Mouse (Mus musculus): Measurements from ENCODE around the gene Map2. TPM values are rescaled to one million over a fixed set of nuclear protein-coding genes. Genes with fewer than 3 reads are reported as not detected.

Gene Map2
- polyA plus RNA-seq, 1 experiment from 2014 or later, result 515 TPM

DNA sequence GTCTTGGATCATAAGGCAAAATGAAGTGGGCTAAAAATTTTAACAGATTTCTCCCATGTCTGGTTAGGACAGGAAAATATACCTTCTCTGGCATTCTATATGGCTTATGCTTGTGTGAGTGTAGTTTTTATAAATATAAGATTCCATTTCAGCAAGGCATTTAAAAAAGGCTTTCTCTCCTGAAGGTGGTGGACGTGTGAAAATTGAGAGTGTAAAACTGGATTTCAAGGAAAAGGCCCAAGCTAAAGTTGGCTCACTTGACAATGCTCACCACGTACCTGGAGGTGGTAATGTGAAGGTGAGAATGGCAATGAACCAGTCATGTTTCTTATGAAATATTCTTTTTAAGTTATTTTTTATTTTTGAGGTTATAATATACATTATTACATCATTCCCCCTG, 263.0 kb downstream of the Map2 start:
- Histone ChIP-seq H3K9me3 (ENCODE audit: control insufficient read depth, low read length) (no peaks in the 10 kb centered on the region), H3K27me3 (replicated peaks; ENCODE audit: control insufficient read depth, insufficient read depth, low read length) (no peaks in the 10 kb centered on the region), H3K9ac (replicated peaks; ENCODE audit: low read depth, low read length) (no peak overlapping the region), H3K4me2 (ENCODE audit: low read length) (no peak overlapping the region), H3K4me1 (replicated peaks; ENCODE audit: control insufficient read depth, insufficient read depth, low read length) (no peaks in the 10 kb centered on the region), H3K27ac (ENCODE audit: low read length) (no peak overlapping the region), H3K36me3 (ENCODE audit: control insufficient read depth, insufficient read depth) (peaks cover 46% of the 10 kb centered on the region), H3K4me3 (replicated peaks; ENCODE audit: low read length) (no peak overlapping the region)
- ATAC-seq, result no peak
- WGBS, result 80% methylated on average over 2 of the region's 2 CpGs

DNA sequence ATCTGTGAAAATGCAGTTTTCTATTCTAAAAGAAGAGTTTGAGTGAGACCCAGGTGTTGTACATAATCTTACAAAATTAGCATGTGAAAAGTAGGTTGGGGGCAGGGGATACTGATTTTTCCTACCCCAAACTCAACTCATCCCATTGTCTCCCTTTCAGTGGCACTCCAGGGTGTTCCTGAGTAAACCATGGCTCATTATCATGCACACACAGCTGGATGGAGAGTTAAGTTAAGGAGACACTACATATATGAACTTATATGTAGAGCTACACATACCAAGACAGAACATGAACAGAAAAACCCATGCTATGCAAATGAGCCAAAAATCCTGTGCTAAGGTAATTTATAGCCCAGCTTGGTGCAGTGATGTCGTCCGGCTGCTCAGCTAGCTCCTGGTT, 267.8 kb downstream of the Map2 start:
- no peaks in the 10 kb centered on the region for H3K4me1 ChIP-seq (replicated peaks; ENCODE audit: control insufficient read depth, insufficient read depth, low read length)
- no peak overlapping the region for H3K4me3 ChIP-seq (replicated peaks; ENCODE audit: low read length)
- H3K9me3 ChIP-seq (ENCODE audit: control insufficient read depth, low read length), result no peaks in the 10 kb centered on the region
- no peak overlapping the region for H3K9ac ChIP-seq (replicated peaks; ENCODE audit: low read depth, low read length)
- no peak for ATAC-seq
- 71% methylated on average over 2 of the region's 2 CpGs for WGBS
- H3K27ac ChIP-seq (ENCODE audit: low read length), result no peak overlapping the region
- peaks cover 34% of the 10 kb centered on the region for H3K36me3 ChIP-seq (ENCODE audit: control insufficient read depth, insufficient read depth)
- no peak overlapping the region for H3K4me2 ChIP-seq (ENCODE audit: low read length)
- H3K27me3 ChIP-seq (replicated peaks; ENCODE audit: control insufficient read depth, insufficient read depth, low read length), result no peaks in the 10 kb centered on the region

DNA sequence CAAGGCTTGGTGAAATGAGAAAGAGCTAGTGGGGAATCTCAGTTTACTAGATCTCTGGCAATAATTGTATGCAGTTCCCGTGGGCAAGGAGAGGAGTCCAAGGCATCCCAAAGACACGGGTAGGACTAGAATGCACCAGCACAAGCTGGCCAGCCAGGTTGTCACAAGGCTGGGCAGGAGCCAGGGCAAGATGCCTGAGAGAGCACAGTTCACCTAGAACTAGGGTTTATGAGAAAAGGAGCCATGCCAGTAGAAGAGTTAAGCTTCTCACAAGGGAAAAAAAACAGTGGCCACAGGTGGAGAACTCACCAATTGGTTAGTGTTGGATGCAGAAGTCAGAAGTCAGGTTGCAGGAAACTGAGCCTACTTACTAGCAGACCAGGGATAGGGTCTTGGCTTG, 274.4 kb downstream of the Map2 start:
- Histone ChIP-seq H3K27ac (ENCODE audit: low read length) (no peak overlapping the region), H3K27me3 (replicated peaks; ENCODE audit: control insufficient read depth, insufficient read depth, low read length) (no peaks in the 10 kb centered on the region), H3K4me2 (ENCODE audit: low read length) (no peak overlapping the region), H3K4me3 (replicated peaks; ENCODE audit: low read length) (no peak overlapping the region), H3K36me3 (ENCODE audit: control insufficient read depth, insufficient read depth) (no peaks in the 10 kb centered on the region), H3K9me3 (ENCODE audit: control insufficient read depth, low read length) (no peaks in the 10 kb centered on the region), H3K4me1 (replicated peaks; ENCODE audit: control insufficient read depth, insufficient read depth, low read length) (no peaks in the 10 kb centered on the region), H3K9ac (replicated peaks; ENCODE audit: low read depth, low read length) (no peak overlapping the region)
- ATAC-seq, result no peak
- WGBS, result 68% methylated on average over 2 of the region's 2 CpGs

DNA sequence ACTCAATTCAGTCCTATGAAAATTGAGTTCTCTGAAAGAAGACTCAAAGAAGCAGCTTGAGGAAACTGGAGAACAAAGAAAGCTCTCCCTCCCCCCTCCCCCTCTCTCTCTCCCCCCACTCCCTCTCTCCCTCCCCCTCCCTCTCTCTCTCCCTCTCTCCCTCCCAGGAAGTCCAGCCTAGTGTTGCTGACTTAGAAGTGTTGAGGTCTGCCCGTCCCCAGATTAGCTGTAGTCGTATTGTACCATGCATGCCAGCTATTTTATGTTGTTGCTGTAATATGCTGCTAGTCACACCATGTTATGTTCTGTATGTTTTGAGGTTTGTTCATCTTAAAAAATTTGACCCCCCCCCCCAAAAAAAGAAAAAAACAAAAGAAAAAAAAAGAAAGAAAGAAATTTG, 281.5 kb downstream of the Map2 start:
- Histone ChIP-seq H3K27ac (ENCODE audit: low read length) (no peak overlapping the region), H3K4me1 (replicated peaks; ENCODE audit: control insufficient read depth, insufficient read depth, low read length) (no peaks in the 10 kb centered on the region), H3K36me3 (ENCODE audit: control insufficient read depth, insufficient read depth) (no peaks in the 10 kb centered on the region), H3K9ac (replicated peaks; ENCODE audit: low read depth, low read length) (no peak overlapping the region), H3K27me3 (replicated peaks; ENCODE audit: control insufficient read depth, insufficient read depth, low read length) (no peaks in the 10 kb centered on the region), H3K4me2 (ENCODE audit: low read length) (no peak overlapping the region), H3K4me3 (replicated peaks; ENCODE audit: low read length) (no peak overlapping the region), H3K9me3 (ENCODE audit: control insufficient read depth, low read length) (peaks cover 3% of the 10 kb centered on the region; the same call in 1 of the 2 replicates)
- ATAC-seq, result no peak
- 30% methylated on average over 2 of the region's 2 CpGs for WGBS

DNA sequence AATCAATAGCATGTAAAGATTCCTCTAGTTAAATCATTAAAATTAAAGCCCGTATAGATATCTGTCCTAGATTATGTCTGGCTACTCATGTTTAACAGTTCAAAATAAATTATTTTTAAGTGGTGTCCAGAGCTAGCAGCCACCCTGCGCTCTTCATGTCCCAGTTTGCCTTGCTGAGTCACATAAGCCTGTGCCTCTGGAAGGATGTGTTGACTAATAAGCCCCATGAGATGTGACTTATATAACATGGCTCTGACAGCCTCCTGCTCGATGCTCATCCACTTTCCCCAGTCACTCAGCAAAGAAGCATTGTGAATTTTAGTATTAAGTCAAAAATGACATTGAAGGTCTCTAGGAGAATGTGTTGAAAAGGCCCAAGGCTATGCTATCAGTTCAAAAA, 282.7 kb downstream of the Map2 start:
- Histone ChIP-seq H3K4me3 (replicated peaks; ENCODE audit: low read length) (no peak overlapping the region), H3K9ac (replicated peaks; ENCODE audit: low read depth, low read length) (no peak overlapping the region), H3K4me1 (replicated peaks; ENCODE audit: control insufficient read depth, insufficient read depth, low read length) (no peaks in the 10 kb centered on the region), H3K36me3 (ENCODE audit: control insufficient read depth, insufficient read depth) (no peaks in the 10 kb centered on the region), H3K9me3 (ENCODE audit: control insufficient read depth, low read length) (peaks cover 3% of the 10 kb centered on the region; the same call in 1 of the 2 replicates), H3K27ac (ENCODE audit: low read length) (no peak overlapping the region), H3K4me2 (ENCODE audit: low read length) (no peak overlapping the region), H3K27me3 (replicated peaks; ENCODE audit: control insufficient read depth, insufficient read depth, low read length) (no peaks in the 10 kb centered on the region)
- ATAC-seq, result no peak
- 79% methylated on average over 3 of the region's 3 CpGs for WGBS

DNA sequence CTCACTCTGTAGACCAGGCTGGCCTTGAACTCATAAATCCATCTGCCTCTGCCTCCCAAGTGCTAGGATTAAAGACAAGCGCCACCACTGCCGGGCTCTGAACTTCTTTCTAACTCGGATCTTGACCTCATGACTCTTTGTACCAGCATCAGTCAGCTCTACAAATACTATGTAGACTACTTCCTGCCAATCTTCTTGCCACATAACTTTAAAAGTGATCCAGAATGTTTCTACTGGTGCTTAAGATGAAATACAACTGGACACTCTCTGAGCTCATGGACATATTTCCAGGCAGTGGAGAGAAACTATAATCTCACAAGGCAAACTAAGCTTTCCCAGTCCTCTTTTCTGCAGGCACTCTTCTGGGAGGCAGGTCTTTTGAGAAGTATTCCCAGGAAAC, 284.3 kb downstream of the Map2 start:
- no peak for ATAC-seq
- H3K4me3 ChIP-seq (replicated peaks; ENCODE audit: low read length), result no peak overlapping the region
- no peaks in the 10 kb centered on the region for H3K27me3 ChIP-seq (replicated peaks; ENCODE audit: control insufficient read depth, insufficient read depth, low read length)
- 78% methylated on average over 3 of the region's 3 CpGs for WGBS
- no peaks in the 10 kb centered on the region for H3K4me1 ChIP-seq (replicated peaks; ENCODE audit: control insufficient read depth, insufficient read depth, low read length)
- no peak overlapping the region for H3K4me2 ChIP-seq (ENCODE audit: low read length)
- no peaks in the 10 kb centered on the region for H3K36me3 ChIP-seq (ENCODE audit: control insufficient read depth, insufficient read depth)
- H3K27ac ChIP-seq (ENCODE audit: low read length), result no peak overlapping the region
- no peak overlapping the region for H3K9ac ChIP-seq (replicated peaks; ENCODE audit: low read depth, low read length)
- H3K9me3 ChIP-seq (ENCODE audit: control insufficient read depth, low read length), result peaks cover 3% of the 10 kb centered on the region; the same call in 1 of the 2 replicates

DNA sequence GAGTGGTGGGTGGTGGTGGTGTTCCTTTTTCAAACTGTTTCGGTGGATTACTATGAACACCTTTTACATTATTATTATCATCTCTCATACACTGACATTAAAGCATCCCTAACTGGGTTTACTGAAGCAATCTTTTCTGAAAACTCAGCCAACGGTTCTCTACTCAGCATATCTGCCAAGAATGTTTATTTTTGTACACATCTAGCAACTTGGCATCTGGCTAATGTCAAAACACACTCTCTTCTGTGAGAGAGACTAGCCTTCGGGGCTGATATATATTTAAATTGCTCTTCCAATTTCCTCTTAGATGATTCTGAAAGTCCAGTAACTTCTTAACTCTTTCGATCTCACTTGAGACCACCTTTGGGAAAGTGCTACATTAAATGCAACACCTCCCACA, 285.8 kb downstream of the Map2 start:
- H3K27ac ChIP-seq (ENCODE audit: low read length), result no peak overlapping the region
- no peak overlapping the region for H3K9ac ChIP-seq (replicated peaks; ENCODE audit: low read depth, low read length)
- 73% methylated on average over 4 of the region's 4 CpGs for WGBS
- no peaks in the 10 kb centered on the region for H3K4me1 ChIP-seq (replicated peaks; ENCODE audit: control insufficient read depth, insufficient read depth, low read length)
- no peak overlapping the region for H3K4me3 ChIP-seq (replicated peaks; ENCODE audit: low read length)
- H3K4me2 ChIP-seq (ENCODE audit: low read length), result no peak overlapping the region
- ATAC-seq, result no peak
- no peaks in the 10 kb centered on the region for H3K36me3 ChIP-seq (ENCODE audit: control insufficient read depth, insufficient read depth)
- no peaks in the 10 kb centered on the region for H3K9me3 ChIP-seq (ENCODE audit: control insufficient read depth, low read length)
- no peaks in the 10 kb centered on the region for H3K27me3 ChIP-seq (replicated peaks; ENCODE audit: control insufficient read depth, insufficient read depth, low read length)

DNA sequence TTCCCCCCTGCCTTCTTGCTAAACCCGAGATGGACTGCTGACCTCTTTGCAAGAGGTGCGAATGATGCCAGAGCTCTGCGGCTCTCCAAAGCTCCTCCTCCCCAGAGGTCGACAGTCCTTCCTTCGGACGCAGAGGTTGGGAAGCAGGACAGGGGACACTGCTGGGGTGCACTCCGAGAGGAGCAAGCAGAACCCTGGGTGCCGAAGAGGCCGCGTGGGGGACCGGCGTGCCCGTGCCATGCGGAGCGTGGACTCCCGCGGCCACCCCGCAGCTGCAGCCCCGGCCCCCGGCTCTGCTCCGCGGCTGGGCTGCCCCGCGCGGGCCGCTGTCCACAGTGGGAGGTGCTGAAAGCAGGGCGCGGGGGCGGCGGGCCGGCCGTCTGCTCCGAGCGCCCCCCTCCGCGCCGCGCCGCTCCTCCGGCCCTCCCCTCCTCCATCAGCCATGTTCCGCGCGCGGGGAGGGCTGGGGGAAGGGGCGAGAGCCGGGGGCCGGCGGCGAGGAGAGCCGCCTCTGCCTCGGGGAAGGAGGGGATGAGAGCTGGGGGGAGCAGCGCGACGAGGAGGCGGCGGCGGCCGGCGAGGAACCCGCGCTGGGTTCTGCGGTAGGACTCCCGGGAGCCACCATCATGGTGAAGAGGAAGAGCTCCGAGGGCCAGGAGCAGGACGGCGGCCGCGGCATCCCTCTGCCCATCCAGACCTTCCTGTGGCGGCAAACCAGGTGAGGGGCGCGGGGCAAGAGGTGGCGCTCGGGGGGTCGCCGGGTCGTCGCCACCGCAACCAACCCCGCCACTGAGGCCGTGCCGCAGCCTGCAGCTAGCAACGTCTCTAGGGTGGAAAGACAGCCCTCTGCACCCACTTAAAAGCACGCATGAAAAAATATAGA, 293.0 kb downstream of the Map2 start, which contains the start of gene Unc80:
TSS of gene Unc80 (plus strand) at position 547 of the 883 bp plus-strand sequence.
- no peaks in the 10 kb centered on the region for H3K27me3 ChIP-seq (replicated peaks; ENCODE audit: control insufficient read depth, insufficient read depth, low read length)
- H3K27ac ChIP-seq (ENCODE audit: low read length), result no peak within 1 kb of the TSS; the same call in 1 of the 2 replicates
- H3K9ac ChIP-seq (replicated peaks; ENCODE audit: low read depth, low read length), result peak within 1 kb of the TSS; percentile 83
- H3K36me3 ChIP-seq (ENCODE audit: control insufficient read depth, insufficient read depth), result no peaks in the 10 kb centered on the region
- peak within 1 kb of the TSS; percentile 75 for H3K4me2 ChIP-seq (ENCODE audit: low read length)
- under 1% methylated on average over 64 of the region's 83 CpGs for WGBS
- peaks cover 6% of the 10 kb centered on the region for H3K4me1 ChIP-seq (replicated peaks; ENCODE audit: control insufficient read depth, insufficient read depth, low read length)
- H3K9me3 ChIP-seq (ENCODE audit: control insufficient read depth, low read length), result no peaks in the 10 kb centered on the region
- H3K4me3 ChIP-seq (replicated peaks; ENCODE audit: low read length), result peak within 1 kb of the TSS; percentile 68
- peak; percentile 93 for ATAC-seq

DNA sequence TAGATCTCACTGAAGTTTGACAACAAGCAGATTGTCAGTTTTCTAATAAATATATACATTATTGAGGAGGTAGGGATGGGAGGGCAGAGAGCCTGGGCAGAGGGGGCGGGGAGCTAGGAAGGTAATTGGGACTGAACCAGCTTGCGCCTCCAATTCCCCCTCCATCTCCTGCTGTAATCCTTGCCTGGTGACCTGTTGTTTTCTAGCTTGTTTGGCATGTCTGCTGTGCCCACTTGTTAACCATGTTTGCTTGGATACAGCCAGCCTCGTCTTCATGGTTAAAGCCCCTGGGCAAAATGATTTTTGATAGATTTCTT, 293.6 kb downstream of the Map2 start:
- Histone ChIP-seq H3K36me3 (ENCODE audit: control insufficient read depth, insufficient read depth) (no peaks in the 10 kb centered on the region), H3K4me2 (ENCODE audit: low read length) (peak overlapping the region; percentile 75), H3K9me3 (ENCODE audit: control insufficient read depth, low read length) (no peaks in the 10 kb centered on the region), H3K4me1 (replicated peaks; ENCODE audit: control insufficient read depth, insufficient read depth, low read length) (peaks cover 6% of the 10 kb centered on the region), H3K4me3 (replicated peaks; ENCODE audit: low read length) (peak overlapping the region; percentile 68), H3K27me3 (replicated peaks; ENCODE audit: control insufficient read depth, insufficient read depth, low read length) (no peaks in the 10 kb centered on the region), H3K9ac (replicated peaks; ENCODE audit: low read depth, low read length) (peak overlapping the region; percentile 83), H3K27ac (ENCODE audit: low read length) (no peak overlapping the region)
- 6% methylated on average over 3 of the region's 3 CpGs for WGBS
- ATAC-seq, result peak; percentile 29
